Mouse (Mus musculus) testis, adult 2 months (tissue): ENCODE measurements around the gene Slc5a3.

ENCODE experiments used
- CTCF ChIP-seq: fragments of 200-500 bp; IDR thresholded peaks from 2 replicates; pipeline ENCODE4 v1.5.1; 2012; ENCODE audit warnings: low read depth, mild to moderate bottlenecking, inconsistent platforms, low read length, moderate library complexity; ENCODE audit not compliant: control insufficient read depth, insufficient read depth, insufficient replicate concordance
- POLR2A ChIP-seq: fragments of 200-500 bp; IDR thresholded peaks from 2 replicates; pipeline ENCODE4 v1.6.1; 2012; ENCODE audit warnings: low read depth, mild to moderate bottlenecking, inconsistent platforms, low read length, moderate library complexity; ENCODE audit not compliant: control insufficient read depth

- TF ChIP-seq POLR2A (no peak), CTCF (no peak)
Observed at GRCm38 (mm10) chr16:92104951-92105350, 46.8 kb downstream of the Slc5a3 start.
